Mouse (Mus musculus) adipocyte (in vitro differentiated cells): Measurements from ENCODE around the gene Sirt5.

Source experiments
- DNase-seq: peaks from one replicate; pipeline ENCODE4 v3.0.0-alpha.2; 2016; ENCODE audit warnings: low spot score

Sirt5 gene

GRCm38 (mm10) chr13:43364985-43365824 lies at the start of gene Sirt5:
Sirt5 (plus strand) TSS chr13:43365496.
- DNase-seq, result peak; percentile 34

- DNase-seq, result no peak
Measured at GRCm38 (mm10) chr13:43317411-43317810, 47.9 kb upstream of the Sirt5 start.

- DNase-seq, result no peak
Measured at GRCm38 (mm10) chr13:43319396-43319795, 45.9 kb upstream of the Sirt5 start.

- no peak for DNase-seq
Measured at GRCm38 (mm10) chr13:43321492-43321891, 43.8 kb upstream of the Sirt5 start.

GRCm38 (mm10) chr13:43325427-43325826 lies 39.9 kb upstream of the Sirt5 start:
- no peak for DNase-seq

- DNase-seq, result no peak
Measured at GRCm38 (mm10) chr13:43331721-43332444, 33.4 kb upstream of the Sirt5 start.

- DNase-seq, result peak; percentile 26
Measured at GRCm38 (mm10) chr13:43332591-43332990, 32.7 kb upstream of the Sirt5 start.

- no peak for DNase-seq
Measured at GRCm38 (mm10) chr13:43336425-43337221, 28.7 kb upstream of the Sirt5 start.

- DNase-seq, result no peak
Measured at GRCm38 (mm10) chr13:43338001-43338400, 27.3 kb upstream of the Sirt5 start.

- DNase-seq, result no peak
Measured at GRCm38 (mm10) chr13:43338632-43339031, 26.7 kb upstream of the Sirt5 start.

- DNase-seq, result no peak
Measured at GRCm38 (mm10) chr13:43346825-43347224, 18.5 kb upstream of the Sirt5 start.

- DNase-seq, result no peak
Measured at GRCm38 (mm10) chr13:43349376-43349775, 15.9 kb upstream of the Sirt5 start.

GRCm38 (mm10) chr13:43350489-43351169 lies 14.7 kb upstream of the Sirt5 start:
- no peak for DNase-seq

- DNase-seq, result no peak
Measured at GRCm38 (mm10) chr13:43353356-43353755, 11.9 kb upstream of the Sirt5 start.

GRCm38 (mm10) chr13:43354362-43354761 lies 10.9 kb upstream of the Sirt5 start:
- no peak for DNase-seq

- no peak for DNase-seq
Measured at GRCm38 (mm10) chr13:43356346-43357125, 8.8 kb upstream of the Sirt5 start.

- DNase-seq, result peak; percentile 17
Measured at GRCm38 (mm10) chr13:43360534-43360933, 4.8 kb upstream of the Sirt5 start.

GRCm38 (mm10) chr13:43362353-43362752 lies 2.9 kb upstream of the Sirt5 start:
- no peak for DNase-seq

GRCm38 (mm10) chr13:43365825-43366184 lies 509 bp downstream of the Sirt5 start:
- no peak for DNase-seq

GRCm38 (mm10) chr13:43370063-43370462 lies 4.8 kb downstream of the Sirt5 start:
- no peak for DNase-seq

- DNase-seq, result no peak
Measured at GRCm38 (mm10) chr13:43372892-43373291, 7.6 kb downstream of the Sirt5 start.
